Mouse (Mus musculus) embryonic facial prominence, embryonic 12.5 days (tissue): ENCODE measurements around the gene Plpp7. TPM values are rescaled to one million over a fixed set of nuclear protein-coding genes. Genes with fewer than 3 reads are reported as not detected.

Experiments used
- ATAC-seq: fragments of 200-750 bp; cut with Nextera tagmentation; 2 replicates; pipeline ENCODE4 v1.8.0; 2017; ENCODE audit not compliant: insufficient number of reproducible peaks, insufficient read depth, low FRiP score, low TSS enrichment
- H3K27ac ChIP-seq: fragments of 300-500 bp; sonication (generic); 2 replicates; pipeline ENCODE4 v1.5.1; 2016; ENCODE audit warnings: mild to moderate bottlenecking
- H3K27me3 ChIP-seq: fragments of 300-500 bp; sonication (generic); 2 replicates; pipeline ENCODE4 v1.6.1; 2016; ENCODE audit warnings: mild to moderate bottlenecking, moderate library complexity
- H3K36me3 ChIP-seq: fragments of 300-500 bp; sonication (generic); 2 replicates; pipeline ENCODE4 v1.6.1; 2016; ENCODE audit warnings: mild to moderate bottlenecking
- H3K4me1 ChIP-seq: fragments of 300-500 bp; sonication (generic); 2 replicates; pipeline ENCODE4 v1.6.1; 2016
- H3K4me2 ChIP-seq: fragments of 300-500 bp; sonication (generic); replicated peaks from 2 replicates; pipeline ENCODE4 v1.6.1; 2016; ENCODE audit warnings: mild to moderate bottlenecking, moderate library complexity
- H3K4me3 ChIP-seq: fragments of 300-500 bp; sonication (generic); 2 replicates; pipeline ENCODE4 v1.5.1; 2016; ENCODE audit warnings: mild to moderate bottlenecking
- H3K9ac ChIP-seq: fragments of 300-500 bp; sonication (generic); 2 replicates; pipeline ENCODE4 v1.6.1; 2016; ENCODE audit warnings: mild to moderate bottlenecking, moderate library complexity
- H3K9me3 ChIP-seq: fragments of 300-500 bp; sonication (generic); 2 replicates; pipeline ENCODE4 v1.6.1; 2016; ENCODE audit warnings: mild to moderate bottlenecking, moderate library complexity
- WGBS: fragments of 180-500 bp; shearing (Covaris S2); methylation state at CpG from one replicate; pipeline ENCODE4 v1.1.7; 2016; 5-methylcytosine and 5-hydroxymethylcytosine counted together
- polyA plus RNA-seq: library from polyadenylated mRNA; unstranded; fragments of >200 nt; fragmentation: Nextera tagmentation; extraction: Ambion mirVana; gene quantifications from 2 replicates; pipeline ENCODE4 v1.2.1, GENCODE M21; 2016

Gene Plpp7
- polyA plus RNA-seq, 1 experiment from 2014 or later: 7.3 TPM

- Histone ChIP-seq H3K4me3 (no peak overlapping the region), H3K9ac (no peak overlapping the region), H3K27me3 (peaks cover 83% of the 10 kb centered on the region), H3K4me1 (peaks cover 29% of the 10 kb centered on the region), H3K36me3 (no peaks in the 10 kb centered on the region), H3K27ac (no peak overlapping the region), H3K9me3 (no peaks in the 10 kb centered on the region), H3K4me2 (no peak overlapping the region)
- no peak for ATAC-seq
- 62% methylated on average over 2 of the region's 2 CpGs for WGBS
Observed at GRCm38 (mm10) chr2:32085231-32085630, 10.1 kb upstream of the Plpp7 start.

GRCm38 (mm10) chr2:32087606-32088005, 7.7 kb upstream of the Plpp7 start:
- ATAC-seq: no peak
- Histone ChIP-seq H3K4me2 (no peak overlapping the region), H3K4me1 (peaks cover 29% of the 10 kb centered on the region), H3K9me3 (no peaks in the 10 kb centered on the region), H3K4me3 (no peak overlapping the region), H3K27me3 (peaks cover 70% of the 10 kb centered on the region), H3K36me3 (no peaks in the 10 kb centered on the region), H3K27ac (no peak overlapping the region), H3K9ac (no peak overlapping the region)
- 54% methylated on average over 4 of the region's 4 CpGs for WGBS

- Histone ChIP-seq H3K4me2 (peak overlapping the region; percentile 55), H3K27me3 (peaks cover 61% of the 10 kb centered on the region), H3K36me3 (no peaks in the 10 kb centered on the region), H3K27ac (peak overlapping the region; percentile 30; the same call in 1 of the 2 replicates), H3K9me3 (no peaks in the 10 kb centered on the region), H3K4me1 (peaks cover 25% of the 10 kb centered on the region), H3K4me3 (peak overlapping the region; percentile 27), H3K9ac (0 out of 2 replicates have a peak overlapping the region, but pooled peaks have one; percentile 10)
- peak; percentile 39; the same call in 1 of the 2 replicates for ATAC-seq
- 5% methylated on average over 35 of the region's 35 CpGs for WGBS
Observed at GRCm38 (mm10) chr2:32088372-32088981, 6.9 kb upstream of the Plpp7 start.

- peaks cover 16% of the 10 kb centered on the region for H3K4me1 ChIP-seq
- no peaks in the 10 kb centered on the region for H3K36me3 ChIP-seq
- no peak for ATAC-seq
- no peaks in the 10 kb centered on the region for H3K9me3 ChIP-seq
- H3K4me2 ChIP-seq: no peak overlapping the region
- no peak overlapping the region for H3K4me3 ChIP-seq
- H3K27me3 ChIP-seq: peaks cover 50% of the 10 kb centered on the region
- H3K9ac ChIP-seq: no peak overlapping the region
- H3K27ac ChIP-seq: no peak overlapping the region
- 72% methylated on average over 3 of the region's 3 CpGs for WGBS
Observed at GRCm38 (mm10) chr2:32089606-32090005, 5.7 kb upstream of the Plpp7 start.

GRCm38 (mm10) chr2:32090145-32090544, 5.2 kb upstream of the Plpp7 start:
- peaks cover 45% of the 10 kb centered on the region for H3K27me3 ChIP-seq

GRCm38 (mm10) chr2:32091956-32092355, 3.4 kb upstream of the Plpp7 start:
- Histone ChIP-seq H3K36me3 (no peaks in the 10 kb centered on the region), H3K27me3 (peaks cover 27% of the 10 kb centered on the region), H3K4me1 (peaks cover 27% of the 10 kb centered on the region), H3K9ac (no peak overlapping the region), H3K9me3 (no peaks in the 10 kb centered on the region), H3K4me2 (no peak overlapping the region), H3K27ac (no peak overlapping the region), H3K4me3 (no peak overlapping the region)
- no peak for ATAC-seq
- 60% methylated on average over 3 of the region's 3 CpGs for WGBS

More at GRCm38 (mm10) chr2:32090145-32090544, 5.2 kb upstream of the Plpp7 start:
- no peak overlapping the region for H3K4me2 ChIP-seq
- H3K27ac ChIP-seq: no peak overlapping the region
- no peak for ATAC-seq
- no peaks in the 10 kb centered on the region for H3K9me3 ChIP-seq
- 71% methylated on average over 2 of the region's 2 CpGs for WGBS
- H3K4me3 ChIP-seq: no peak overlapping the region
- no peak overlapping the region for H3K9ac ChIP-seq
- H3K36me3 ChIP-seq: no peaks in the 10 kb centered on the region
- peaks cover 16% of the 10 kb centered on the region for H3K4me1 ChIP-seq

- H3K9me3 ChIP-seq: no peaks in the 10 kb centered on the region
- peaks cover 13% of the 10 kb centered on the region for H3K4me1 ChIP-seq
- no peak overlapping the region for H3K4me2 ChIP-seq
- no peaks in the 10 kb centered on the region for H3K36me3 ChIP-seq
- H3K27me3 ChIP-seq: peaks cover 10% of the 10 kb centered on the region; the same call in 1 of the 2 replicates
- no peak for ATAC-seq
- H3K27ac ChIP-seq: no peak overlapping the region
- 76% methylated on average over 7 of the region's 7 CpGs for WGBS
- no peak overlapping the region for H3K4me3 ChIP-seq
- no peak overlapping the region for H3K9ac ChIP-seq
Observed at GRCm38 (mm10) chr2:32094001-32094707, 1.2 kb upstream of the Plpp7 start.

- no peaks in the 10 kb centered on the region; the same call in 1 of the 2 replicates for H3K36me3 ChIP-seq
- peaks cover 11% of the 10 kb centered on the region; the same call in 1 of the 2 replicates for H3K4me1 ChIP-seq
- H3K4me3 ChIP-seq: peak overlapping the region; percentile 33
- 79% methylated on average over 10 of the region's 10 CpGs for WGBS
- H3K9me3 ChIP-seq: no peaks in the 10 kb centered on the region
- no peak overlapping the region for H3K27ac ChIP-seq
- peak overlapping the region; percentile 53 for H3K4me2 ChIP-seq
- 0 out of 2 replicates have a peak overlapping the region, but pooled peaks have one; percentile 40 for H3K9ac ChIP-seq
- ATAC-seq: 0 out of 2 replicates have a peak, but pooled peaks have one; percentile 32
- H3K27me3 ChIP-seq: 0 out of 2 replicates have a peak, but pooled peaks cover 4% of the 10 kb centered on the region
Observed at GRCm38 (mm10) chr2:32096122-32096420, 743 bp downstream of the Plpp7 start.

GRCm38 (mm10) chr2:32102944-32103343, 7.6 kb downstream of the Plpp7 start:
- H3K9ac ChIP-seq: no peak overlapping the region
- H3K4me3 ChIP-seq: no peak overlapping the region
- H3K36me3 ChIP-seq: no peaks in the 10 kb centered on the region; the same call in 1 of the 2 replicates
- 51% methylated on average over 5 of the region's 5 CpGs for WGBS
- no peaks in the 10 kb centered on the region for H3K27me3 ChIP-seq
- H3K27ac ChIP-seq: no peak overlapping the region
- H3K4me1 ChIP-seq: no peaks in the 10 kb centered on the region
- no peak overlapping the region for H3K4me2 ChIP-seq
- no peaks in the 10 kb centered on the region for H3K9me3 ChIP-seq
- ATAC-seq: no peak

GRCm38 (mm10) chr2:32103557-32103956, 8.2 kb downstream of the Plpp7 start:
- no peak for ATAC-seq
- Histone ChIP-seq H3K27ac (no peak overlapping the region), H3K4me3 (no peak overlapping the region), H3K27me3 (no peaks in the 10 kb centered on the region), H3K4me1 (no peaks in the 10 kb centered on the region), H3K9me3 (no peaks in the 10 kb centered on the region), H3K9ac (no peak overlapping the region), H3K4me2 (no peak overlapping the region), H3K36me3 (no peaks in the 10 kb centered on the region; the same call in 1 of the 2 replicates)
- WGBS: 76% methylated on average over 7 of the region's 7 CpGs

- ATAC-seq: no peak
- 88% methylated on average over 7 of the region's 7 CpGs for WGBS
- H3K4me2 ChIP-seq: no peak overlapping the region
- no peaks in the 10 kb centered on the region for H3K27me3 ChIP-seq
- no peaks in the 10 kb centered on the region for H3K9me3 ChIP-seq
- no peak overlapping the region for H3K4me3 ChIP-seq
- H3K4me1 ChIP-seq: no peaks in the 10 kb centered on the region
- no peak overlapping the region for H3K27ac ChIP-seq
- no peak overlapping the region for H3K9ac ChIP-seq
- H3K36me3 ChIP-seq: no peaks in the 10 kb centered on the region; the same call in 1 of the 2 replicates
Observed at GRCm38 (mm10) chr2:32104122-32104521, 8.8 kb downstream of the Plpp7 start.
